Mouse (Mus musculus) NIH3T3 (cell line): ENCODE measurements around the gene Snd1.
A peak's percentile ranks its signal among the peaks of the same experiment; 100 is the strongest.

Experiments used
- DNase-seq: peaks from one replicate; pipeline ENCODE4 v3.0.0-alpha.2; 2012; ENCODE audit warnings: low read depth

The Snd1 gene

DNA sequence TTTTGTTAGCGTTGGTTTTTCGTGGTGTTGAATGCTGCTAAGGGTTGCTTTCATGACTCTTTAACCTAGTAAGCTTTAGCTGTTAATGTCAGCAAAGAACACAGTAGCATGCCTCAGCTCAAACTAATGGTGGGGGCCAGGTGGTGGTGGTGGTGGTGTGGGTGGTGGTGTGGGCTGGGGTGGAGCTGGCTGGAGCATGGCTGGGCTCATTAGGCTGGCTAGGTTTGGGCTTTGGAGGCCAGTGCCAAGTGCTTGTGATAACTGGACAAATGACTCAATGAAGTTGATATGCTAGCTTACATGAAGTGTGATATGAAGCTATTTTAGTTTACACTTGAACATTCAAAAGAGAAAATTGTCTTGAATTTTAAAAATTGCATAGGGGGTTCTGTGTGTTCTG lies 11.1 kb downstream of the Snd1 start:
- DNase-seq = peak; percentile 31

DNA sequence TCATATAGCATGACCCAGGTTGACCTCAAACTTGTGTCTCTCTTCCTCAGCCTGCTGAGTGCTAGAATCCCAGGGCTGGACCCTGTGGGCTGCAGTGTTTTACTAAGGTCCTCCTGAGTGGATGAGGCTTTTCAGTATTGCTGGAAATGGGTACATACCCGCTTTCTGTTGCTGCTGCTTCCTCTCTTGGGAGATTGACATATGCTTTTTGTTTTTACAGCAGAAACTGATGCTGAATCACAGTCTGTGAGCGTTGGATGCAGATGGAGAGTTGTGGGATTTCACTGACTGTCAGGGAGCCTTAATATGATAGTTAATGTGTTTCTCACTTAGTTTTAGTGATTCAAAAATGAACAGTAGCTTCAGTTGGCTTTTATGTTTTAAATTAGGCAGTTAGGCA lies 11.5 kb downstream of the Snd1 start:
- DNase-seq = peak; percentile 52

DNA sequence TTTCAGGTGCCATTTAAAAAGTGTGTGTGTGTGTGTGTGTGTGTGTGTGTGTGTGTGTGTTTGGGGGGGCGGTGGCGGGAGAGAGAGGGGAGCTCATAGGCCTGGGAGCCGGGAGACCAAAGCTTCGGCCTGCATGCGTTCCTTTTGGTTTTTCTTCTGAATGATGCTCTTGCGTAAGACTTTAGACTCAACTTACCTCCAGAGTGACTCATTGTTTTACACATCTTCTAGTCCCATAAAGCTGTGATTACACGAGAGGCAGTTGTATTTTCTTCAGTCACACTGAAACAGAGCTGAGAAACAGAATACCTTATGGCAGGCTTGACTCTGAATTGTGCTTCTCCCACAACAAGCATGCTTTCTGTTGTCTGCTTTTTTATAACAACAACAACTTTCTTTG lies 12.0 kb downstream of the Snd1 start:
- peak; percentile 54 for DNase-seq

- no peak for DNase-seq
These were observed 13.4 kb downstream of the Snd1 start for GRCm38 (mm10) chr6:28488204-28488851.

DNA sequence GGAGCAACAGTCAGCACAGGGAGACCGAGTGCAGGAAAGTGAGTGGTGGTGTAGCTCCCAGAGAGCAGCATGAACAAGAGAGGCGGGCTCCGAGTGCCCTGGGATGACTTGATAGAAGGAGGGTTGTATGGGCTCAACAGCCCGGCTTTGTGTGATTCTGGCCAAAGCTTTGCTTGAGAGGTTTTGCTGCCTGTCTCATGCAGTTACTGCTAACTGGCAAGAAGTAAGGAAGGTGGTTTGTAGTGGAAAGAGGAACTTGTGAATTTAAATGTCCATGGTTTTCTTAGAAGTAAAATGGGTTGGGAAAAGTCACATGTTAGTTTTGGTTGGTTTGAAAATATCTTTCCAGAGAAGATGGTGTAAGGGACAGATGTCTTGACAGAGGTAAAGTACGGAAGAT lies 15.7 kb downstream of the Snd1 start:
- no peak for DNase-seq

DNA sequence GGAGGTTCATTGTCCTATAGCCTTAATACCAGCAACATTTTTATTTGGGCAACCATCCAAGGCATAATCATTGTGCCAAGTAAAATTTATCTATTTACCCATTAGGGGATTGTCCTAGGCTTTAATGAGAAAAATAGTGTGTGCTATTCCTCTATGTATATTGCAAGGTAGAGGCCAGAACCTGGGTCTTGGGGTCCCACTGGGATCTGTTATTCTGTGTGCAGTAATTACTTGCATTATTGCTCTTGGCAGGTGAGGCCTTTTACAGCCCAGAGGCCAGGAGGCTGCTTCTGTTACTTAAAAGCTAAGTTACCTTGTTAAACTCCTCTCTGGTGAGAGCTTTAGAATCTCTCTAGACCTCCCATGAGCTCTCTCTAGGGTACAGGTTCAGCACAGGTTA lies 16.3 kb downstream of the Snd1 start:
- DNase-seq = no peak

DNA sequence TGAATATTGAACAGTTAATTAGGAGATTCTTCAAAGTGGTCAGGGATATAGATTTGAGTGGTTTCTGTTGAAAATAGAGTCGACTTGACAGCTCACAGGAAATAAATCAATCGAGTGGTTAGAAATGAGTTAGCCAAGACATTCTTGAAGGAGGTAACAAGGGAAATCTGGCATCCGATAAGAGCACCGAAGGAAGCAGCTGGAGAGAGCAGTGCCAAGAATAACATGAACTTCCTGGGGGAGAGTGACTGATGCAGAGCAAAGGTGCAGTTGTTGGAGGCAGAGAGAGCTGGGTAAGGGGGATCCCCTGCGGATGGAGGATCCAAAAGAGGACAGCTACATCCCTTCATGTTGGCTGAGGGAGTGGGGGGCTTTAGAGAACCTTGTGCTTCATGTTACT lies 22.9 kb downstream of the Snd1 start:
- DNase-seq = peak; percentile 75

- DNase-seq = no peak
These were observed 27.6 kb downstream of the Snd1 start for GRCm38 (mm10) chr6:28502576-28502975.

DNA sequence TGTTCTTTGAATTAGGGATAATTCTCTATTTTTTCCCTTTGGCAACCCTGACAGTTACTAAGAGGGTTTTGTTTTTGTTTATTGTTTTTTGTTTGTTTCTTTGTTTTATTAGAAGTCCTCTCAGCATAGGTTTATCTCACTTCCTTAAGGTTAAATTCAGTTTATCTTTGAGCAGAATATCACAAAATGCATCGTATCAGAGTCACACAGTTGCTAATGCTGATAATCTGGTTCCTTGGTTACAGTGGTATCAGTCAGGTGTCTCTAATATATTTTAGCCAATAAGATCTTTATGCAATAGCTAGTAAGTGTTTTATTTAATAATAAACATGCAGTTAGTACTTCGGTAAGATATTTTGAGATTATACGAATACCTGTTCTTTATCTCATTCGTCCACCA lies 28.2 kb downstream of the Snd1 start:
- no peak for DNase-seq

- no peak for DNase-seq
These were observed 29.7 kb downstream of the Snd1 start for GRCm38 (mm10) chr6:28504611-28505010.

DNA sequence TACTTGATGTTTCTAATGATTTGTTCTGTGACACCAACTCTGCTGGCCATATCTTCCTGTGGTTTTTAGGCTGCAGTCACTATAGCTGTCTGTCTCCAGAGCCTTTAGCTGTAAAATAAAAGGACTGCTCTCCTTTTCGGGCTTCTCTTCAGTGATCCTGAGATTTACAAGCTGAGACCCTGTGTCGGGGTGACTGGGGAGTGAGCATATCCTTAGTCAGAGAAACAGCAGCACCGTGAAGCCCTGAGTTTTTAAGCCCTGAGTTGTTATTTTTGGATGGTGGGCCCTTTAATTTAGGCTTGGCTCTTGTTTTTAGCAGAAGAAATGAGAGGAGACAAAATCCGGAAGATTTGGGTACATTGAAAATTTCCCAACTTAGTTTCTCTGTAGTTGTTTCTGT lies 32.8 kb downstream of the Snd1 start:
- DNase-seq = no peak

- DNase-seq = no peak
These were observed 39.3 kb downstream of the Snd1 start for GRCm38 (mm10) chr6:28514195-28514594.

DNA sequence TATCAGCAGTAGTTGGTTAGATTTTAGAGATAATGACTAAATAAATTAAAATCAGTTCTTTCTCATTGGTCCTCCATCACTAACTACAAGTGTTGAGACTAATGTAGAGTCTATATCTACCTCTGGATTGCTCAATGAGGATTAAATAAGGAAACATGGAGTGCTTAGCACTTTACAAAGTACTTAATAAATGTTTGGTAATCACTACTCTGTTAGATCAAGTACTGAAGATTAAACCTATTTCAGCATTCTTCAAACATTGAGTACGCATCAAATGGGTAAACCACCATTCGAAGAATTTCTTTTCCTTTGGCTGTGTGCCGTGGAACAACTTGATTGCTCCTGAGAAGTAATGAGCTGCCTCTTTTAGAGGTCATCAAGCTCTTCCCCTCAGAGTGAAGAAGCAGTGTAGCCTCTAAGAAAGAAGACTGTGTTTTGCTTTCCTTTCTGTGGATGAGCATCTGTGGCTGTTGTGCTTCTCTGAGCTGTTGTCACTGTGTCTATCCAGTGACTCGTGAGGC lies 40.0 kb downstream of the Snd1 start:
- DNase-seq = no peak

GRCm38 (mm10) chr6:28516618-28517017 lies 41.7 kb downstream of the Snd1 start:
- no peak for DNase-seq

DNA sequence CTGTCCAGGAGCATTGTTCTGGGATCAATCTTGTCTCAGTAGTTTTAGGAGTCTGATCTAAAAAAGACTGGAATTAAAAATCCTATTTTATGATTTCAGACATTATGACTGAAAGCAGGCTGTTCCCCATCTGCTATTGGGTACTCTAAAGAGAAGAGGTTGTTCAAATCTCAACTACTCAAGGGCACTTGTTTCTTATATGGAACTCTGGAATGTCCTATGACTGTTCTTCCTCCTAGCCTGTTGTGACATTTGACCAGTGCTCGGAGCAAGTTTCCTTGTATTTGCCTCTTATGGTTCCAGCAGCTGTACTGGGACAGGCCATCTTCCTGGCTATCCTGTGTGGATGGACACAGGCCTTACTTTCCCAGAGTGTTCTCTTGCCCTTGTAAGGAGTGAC lies 42.1 kb downstream of the Snd1 start:
- DNase-seq = no peak

GRCm38 (mm10) chr6:28519426-28519825 lies 44.5 kb downstream of the Snd1 start:
- no peak for DNase-seq

DNA sequence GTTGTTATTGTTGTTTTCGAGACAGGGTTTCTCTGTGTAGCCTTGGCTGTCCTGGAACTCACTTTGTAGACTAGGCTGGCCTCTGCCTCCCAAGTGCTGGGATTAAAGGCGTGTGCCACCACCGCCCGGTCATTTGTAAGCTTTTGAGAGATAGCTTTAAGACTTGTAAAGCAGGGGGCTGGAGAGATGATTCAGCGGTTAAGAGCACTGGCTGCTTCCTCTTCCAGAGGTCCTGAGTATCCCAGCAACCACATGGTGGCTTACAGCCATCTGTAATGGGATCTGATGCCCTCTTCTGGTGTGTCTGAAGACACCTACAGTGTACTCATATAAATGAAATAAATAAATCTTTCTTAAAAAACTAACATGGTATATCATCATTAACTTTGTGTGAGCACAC lies 45.8 kb downstream of the Snd1 start:
- peak; percentile 27 for DNase-seq

- no peak for DNase-seq
These were observed 46.5 kb downstream of the Snd1 start for GRCm38 (mm10) chr6:28521416-28521815.

DNA sequence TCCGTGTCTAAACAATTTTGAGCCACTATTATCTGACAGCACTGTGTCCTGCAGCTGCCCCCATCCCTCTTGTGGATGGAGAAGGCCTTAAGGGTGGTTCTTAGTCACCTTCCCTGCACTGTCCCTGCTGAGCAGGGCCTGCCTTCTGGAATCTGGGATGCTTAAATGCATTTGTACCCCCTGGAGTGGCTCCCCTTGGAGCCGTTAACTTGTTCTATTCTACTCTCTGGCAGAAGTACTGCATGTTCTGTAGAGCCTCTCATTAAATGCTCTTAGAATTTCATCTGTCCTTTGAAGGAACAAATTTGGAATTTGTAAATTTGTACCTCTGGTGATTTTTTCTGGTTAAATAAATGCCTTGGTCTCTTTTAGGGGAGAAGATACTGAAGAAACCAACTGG lies 50.6 kb downstream of the Snd1 start:
- DNase-seq = no peak

- no peak for DNase-seq
These were observed 52.5 kb downstream of the Snd1 start for GRCm38 (mm10) chr6:28527459-28527858.

GRCm38 (mm10) chr6:28528208-28528607 lies 53.3 kb downstream of the Snd1 start:
- no peak for DNase-seq

- no peak for DNase-seq
These were observed 61.5 kb downstream of the Snd1 start for GRCm38 (mm10) chr6:28536464-28536863.

DNA sequence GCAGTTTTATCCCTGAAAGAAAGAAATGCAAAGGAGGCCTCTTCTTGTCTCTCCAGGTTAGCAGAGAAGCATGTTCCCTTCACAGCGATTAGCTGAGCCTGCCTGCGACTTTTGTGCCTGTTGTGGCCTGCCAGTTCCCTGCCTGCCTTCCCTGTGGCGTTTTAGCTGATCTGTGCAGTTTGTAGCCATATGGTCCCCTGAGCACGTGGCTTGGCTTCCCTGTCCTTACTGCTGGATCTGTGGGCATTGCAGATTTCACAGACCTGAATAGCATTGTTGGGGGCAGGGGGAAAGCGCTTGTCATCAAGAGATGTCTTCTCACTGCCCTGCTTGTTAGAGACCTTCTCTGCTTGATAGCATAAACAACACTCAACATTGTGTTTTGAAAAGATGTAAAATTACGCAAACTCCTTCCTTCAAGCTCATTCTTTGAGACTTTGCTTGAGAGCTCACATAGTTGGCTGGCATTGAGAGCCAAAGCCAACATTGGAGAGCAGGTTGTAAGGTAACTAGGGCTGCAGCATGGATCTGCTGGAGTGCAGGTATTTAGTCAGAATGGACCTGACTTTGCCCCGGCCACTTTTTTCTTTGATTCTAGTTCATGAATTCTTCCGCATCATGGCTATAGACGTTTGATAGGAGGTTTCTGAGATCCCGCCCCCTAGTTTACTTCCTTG lies 63.0 kb downstream of the Snd1 start:
- DNase-seq = no peak

GRCm38 (mm10) chr6:28542298-28542701 lies 67.4 kb downstream of the Snd1 start:
- no peak for DNase-seq
